Mouse (Mus musculus): ENCODE results near the gene Nfkbiz. TPM values are rescaled to one million over a fixed set of nuclear protein-coding genes. Genes with fewer than 3 reads are reported as not detected.

Nfkbiz gene
- polyA plus RNA-seq, 1 experiment from 2014 or later = 1.8 TPM

DNA sequence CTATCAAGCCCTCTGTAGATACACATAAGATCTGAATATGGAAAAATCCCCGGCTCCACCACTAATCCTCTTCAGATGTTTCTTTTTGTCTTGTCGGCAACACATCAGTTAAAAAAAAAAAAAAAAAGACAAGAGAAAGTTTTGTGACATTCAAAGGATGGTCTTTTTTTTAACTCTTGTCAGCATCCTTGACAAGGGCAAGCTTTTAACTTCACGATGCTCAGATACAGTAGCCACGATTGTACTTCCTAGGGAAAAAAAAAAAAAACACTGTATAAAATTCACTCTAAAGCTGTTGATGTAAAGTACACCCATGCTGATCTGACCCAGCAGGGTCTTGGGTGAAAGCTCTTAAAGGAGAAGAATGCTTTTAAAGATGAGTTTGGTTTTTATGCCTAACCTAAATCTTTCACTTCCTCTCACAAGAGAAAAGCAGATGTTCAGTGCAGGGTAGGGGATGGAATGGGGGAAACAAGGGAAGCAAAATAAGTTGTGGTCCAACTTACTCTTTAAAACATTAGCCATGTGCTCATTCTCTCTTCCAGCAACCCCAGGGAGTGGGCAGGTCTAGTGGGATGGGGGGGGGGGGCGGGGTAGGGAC, 57.6 kb downstream of the Nfkbiz start:
- H3K27me3 ChIP-seq (ENCODE audit: control insufficient read depth, insufficient read depth, low read length) = no peaks in the 10 kb centered on the region
- no peaks in the 10 kb centered on the region for H3K36me3 ChIP-seq (ENCODE audit: control insufficient read depth, insufficient read depth, low read length)
- no peak for ATAC-seq (ENCODE audit: low FRiP score)
- no peak overlapping the region for H3K4me2 ChIP-seq
- H3K9ac ChIP-seq (ENCODE audit: low read length) = no peak overlapping the region
- no peak overlapping the region for H3K27ac ChIP-seq (ENCODE audit: low read depth, low read length)
- DNase-seq (ENCODE audit: low spot score, missing footprints) = no peak
- H3K4me1 ChIP-seq (ENCODE audit: control insufficient read depth, insufficient read depth, low read length) = no peaks in the 10 kb centered on the region
- 52% methylated on average over 4 of the region's 5 CpGs for WGBS
- no peaks in the 10 kb centered on the region for H3K9me3 ChIP-seq (ENCODE audit: control insufficient read depth, low read length)
- no peak overlapping the region for H3K4me3 ChIP-seq (ENCODE audit: low read depth, low read length)

DNA sequence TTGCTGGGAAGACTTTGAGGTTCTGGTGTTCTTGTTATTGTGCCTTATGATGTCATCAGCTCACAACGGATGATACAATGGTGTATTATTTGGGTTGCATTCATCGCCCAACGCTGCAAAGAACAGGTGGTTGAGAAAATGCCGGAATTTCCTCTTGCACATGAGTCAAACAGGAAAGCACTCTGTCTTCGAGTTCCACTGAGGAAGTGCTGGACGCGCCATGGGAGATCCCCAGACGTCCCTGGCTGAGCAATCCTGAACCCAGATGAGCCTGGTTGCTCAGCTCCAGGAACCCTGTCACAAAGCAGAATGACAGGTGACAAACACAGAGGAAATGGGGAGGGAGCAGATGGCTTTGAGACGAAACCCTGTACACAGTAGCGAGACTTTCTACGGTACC, 62.4 kb downstream of the Nfkbiz start:
- H3K4me2 ChIP-seq = no peak overlapping the region
- no peak overlapping the region for H3K9ac ChIP-seq (ENCODE audit: low read length)
- H3K9me3 ChIP-seq (ENCODE audit: control insufficient read depth, low read length) = no peaks in the 10 kb centered on the region
- ATAC-seq (ENCODE audit: low FRiP score) (no peak), DNase-seq (ENCODE audit: low spot score, missing footprints) (no peak)
- no peaks in the 10 kb centered on the region for H3K4me1 ChIP-seq (ENCODE audit: control insufficient read depth, insufficient read depth, low read length)
- 90% methylated on average over 11 of the region's 11 CpGs for WGBS
- H3K27ac ChIP-seq (ENCODE audit: low read depth, low read length) = no peak overlapping the region
- H3K36me3 ChIP-seq (ENCODE audit: control insufficient read depth, insufficient read depth, low read length) = no peaks in the 10 kb centered on the region
- no peak overlapping the region for H3K4me3 ChIP-seq (ENCODE audit: low read depth, low read length)
- H3K27me3 ChIP-seq (ENCODE audit: control insufficient read depth, insufficient read depth, low read length) = no peaks in the 10 kb centered on the region

DNA sequence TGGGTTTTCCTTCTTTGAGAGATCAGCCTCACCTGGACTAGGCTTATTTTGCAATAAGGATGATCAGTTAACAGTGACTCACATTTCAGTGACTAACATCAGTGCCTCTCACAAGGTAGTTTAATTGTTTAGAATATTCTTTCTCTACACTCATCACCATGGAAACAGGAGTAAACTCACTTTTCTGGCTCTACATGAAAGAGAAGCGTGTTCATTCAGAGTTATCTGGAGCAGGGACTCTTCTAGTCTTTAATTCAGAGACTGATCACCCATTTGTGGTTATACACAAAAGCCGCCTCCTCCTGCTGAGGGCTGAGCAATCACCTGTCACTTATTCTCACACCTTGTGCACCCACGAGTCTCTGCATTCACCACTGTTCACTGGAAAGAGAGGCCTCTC, 68.5 kb downstream of the Nfkbiz start:
- Histone ChIP-seq H3K4me2 (no peak overlapping the region), H3K27me3 (ENCODE audit: control insufficient read depth, insufficient read depth, low read length) (no peaks in the 10 kb centered on the region), H3K4me3 (ENCODE audit: low read depth, low read length) (no peak overlapping the region), H3K27ac (ENCODE audit: low read depth, low read length) (no peak overlapping the region), H3K36me3 (ENCODE audit: control insufficient read depth, insufficient read depth, low read length) (no peaks in the 10 kb centered on the region), H3K9me3 (ENCODE audit: control insufficient read depth, low read length) (no peaks in the 10 kb centered on the region), H3K4me1 (ENCODE audit: control insufficient read depth, insufficient read depth, low read length) (no peaks in the 10 kb centered on the region), H3K9ac (ENCODE audit: low read length) (no peak overlapping the region)
- ATAC-seq (ENCODE audit: low FRiP score) (no peak), DNase-seq (ENCODE audit: low spot score, missing footprints) (no peak)
- 83% methylated on average over 3 of the region's 3 CpGs for WGBS

Other genes with a start within 250 kb of the Nfkbiz start
- gene Nxpe3, start 56.4 kb upstream of the Nfkbiz start, polyA plus RNA-seq (2014; fragmentation: Nextera tagmentation; extraction: Ambion mirVana) = 1.1 TPM in 2 replicates
- gene Cep97, start 96.0 kb upstream of the Nfkbiz start, polyA plus RNA-seq (2014; fragmentation: Nextera tagmentation; extraction: Ambion mirVana) = 18.3 and 19.7 TPM in 2 replicates
- gene Rpl24, start 127.4 kb upstream of the Nfkbiz start, polyA plus RNA-seq (2014; fragmentation: Nextera tagmentation; extraction: Ambion mirVana) = 842 and 869 TPM in 2 replicates
- gene Zbtb11, start 135.0 kb upstream of the Nfkbiz start, polyA plus RNA-seq (2014; fragmentation: Nextera tagmentation; extraction: Ambion mirVana) = 15.9 TPM in 2 replicates
- gene Pcnp, start 190.8 kb upstream of the Nfkbiz start, polyA plus RNA-seq (2014; fragmentation: Nextera tagmentation; extraction: Ambion mirVana) = 384 and 403 TPM in 2 replicates
- gene Trmt10c, start 198.9 kb upstream of the Nfkbiz start, polyA plus RNA-seq (2014; fragmentation: Nextera tagmentation; extraction: Ambion mirVana) = 31.3 and 33.3 TPM in 2 replicates
- gene Senp7, start 209.4 kb upstream of the Nfkbiz start, polyA plus RNA-seq (2014; fragmentation: Nextera tagmentation; extraction: Ambion mirVana) = 37.4 and 42.8 TPM in 2 replicates